Mouse (Mus musculus): Measurements from ENCODE around the gene Mest.

DNA sequence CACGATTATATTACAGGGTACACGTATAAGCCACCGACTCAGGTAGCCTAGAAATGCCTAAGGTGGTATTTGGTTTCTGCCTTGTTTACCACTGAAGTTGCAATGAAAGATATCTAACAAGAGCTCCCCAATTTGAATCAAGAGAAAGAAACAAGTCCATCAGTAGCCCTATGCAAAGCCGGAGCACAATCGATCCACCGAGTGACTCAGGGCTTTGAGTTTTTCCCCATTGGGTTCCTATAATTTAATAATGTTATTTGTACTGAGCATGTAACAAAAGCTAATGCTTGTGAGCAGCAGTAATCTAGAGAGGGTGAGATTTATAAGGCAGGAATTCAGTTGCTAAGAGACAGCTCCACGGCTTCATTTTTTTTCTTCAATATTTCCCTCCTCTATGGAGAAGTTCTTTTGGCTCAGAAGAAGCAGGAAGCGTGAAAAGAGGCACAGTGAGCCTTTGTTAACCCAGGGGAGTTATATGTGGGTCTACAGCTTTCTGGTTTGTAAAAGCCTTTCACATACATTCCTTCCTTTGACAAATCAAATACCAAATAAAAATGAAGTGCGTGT lies 48.5 kb upstream of the Mest start:
- TF ChIP-seq GATA1 (IDR thresholded peaks at IDR 0.05; ENCODE audit: low read length) (no peak), TAL1 (IDR thresholded peaks at IDR 0.05; ENCODE audit: low read length) (no peak)
